8 mouse cellular contexts compared by ENCODE assay signal in genomic region chr2:60071813-60072212, GRCm38 (mm10).
DNase-seq lines count a peak whose midpoint lies in the region; ATAC-seq and TF ChIP-seq lines count a peak whose summit lies in the region.

No protein-coding gene starts in this region.

- no peaks in the 10 kb centered on the region for H3K9me3 ChIP-seq in heart, embryonic 12.5 days (replicated peaks)
- no peaks in the 10 kb centered on the region for H3K9me3 ChIP-seq in heart, embryonic 15.5 days (replicated peaks)
- no peaks in the 10 kb centered on the region for H3K9me3 ChIP-seq in lung, embryonic 14.5 days (ENCODE audit: low read depth, low read length)
- no peaks in the 10 kb centered on the region for H3K9me3 ChIP-seq in forebrain, embryonic 12.5 days

- H3K9ac ChIP-seq in heart, embryonic 12.5 days = no peak overlapping the region
- H3K9ac ChIP-seq in heart, embryonic 15.5 days = no peak overlapping the region
- H3K9ac ChIP-seq in lung, embryonic 14.5 days = no peak overlapping the region
- H3K9ac ChIP-seq in forebrain, embryonic 12.5 days = no peak overlapping the region

- H3K4me1 ChIP-seq in heart, embryonic 12.5 days (replicated peaks) = peaks cover 5% of the 10 kb centered on the region
- H3K4me1 ChIP-seq in heart, embryonic 15.5 days (replicated peaks) = peaks cover 11% of the 10 kb centered on the region
- no peaks in the 10 kb centered on the region for H3K4me1 ChIP-seq in lung, embryonic 14.5 days (ENCODE audit: insufficient read depth)
- peaks cover 18% of the 10 kb centered on the region for H3K4me1 ChIP-seq in forebrain, embryonic 12.5 days

- no peak for ATAC-seq in heart, embryonic 12.5 days (ENCODE audit: insufficient number of reproducible peaks, low FRiP score)
- peak; percentile 50; the same call in 1 of the 2 replicates for ATAC-seq in heart, embryonic 15.5 days (replicated peaks; ENCODE audit: insufficient number of reproducible peaks, insufficient read depth, low FRiP score, low read depth)
- ATAC-seq in lung, embryonic 14.5 days (ENCODE audit: insufficient read depth) = no peak
- ATAC-seq in forebrain, embryonic 12.5 days (ENCODE audit: low FRiP score) = no peak

- 49% methylated on average over 8 of the region's 8 CpGs for WGBS in heart, embryonic 12.5 days
- 50% methylated on average over 8 of the region's 8 CpGs for WGBS in heart, embryonic 15.5 days
- 58% methylated on average over 8 of the region's 8 CpGs for WGBS in lung, embryonic 14.5 days
- 77% methylated on average over 8 of the region's 8 CpGs for WGBS in forebrain, embryonic 12.5 days

- H3K4me3 ChIP-seq in heart, embryonic 12.5 days = no peak overlapping the region
- H3K4me3 ChIP-seq in heart, embryonic 15.5 days = no peak overlapping the region
- no peak overlapping the region for H3K4me3 ChIP-seq in lung, embryonic 14.5 days (ENCODE audit: low read depth, low read length)
- H3K4me3 ChIP-seq in forebrain, embryonic 12.5 days (replicated peaks) = no peak overlapping the region

- H3K27ac ChIP-seq in heart, embryonic 12.5 days (ENCODE audit: poor library complexity, severe bottlenecking) = no peak overlapping the region
- no peak overlapping the region; the same call in 1 of the 2 replicates for H3K27ac ChIP-seq in heart, embryonic 15.5 days
- no peak overlapping the region for H3K27ac ChIP-seq in lung, embryonic 14.5 days (ENCODE audit: low read depth)
- H3K27ac ChIP-seq in forebrain, embryonic 12.5 days = no peak overlapping the region

- peak; percentile 98 for DNase-seq in heart, adult 11 months
- peak; percentile 32 for DNase-seq in lung, embryonic 14.5 days
- DNase-seq in splenic B cell, adult 2 months (ENCODE audit: low read depth, low spot score) = peak; percentile 74
- DNase-seq in cerebellum, adult 9-10 months = no peak
- DNase-seq in left cerebral cortex, postnatal 14 days (ENCODE audit: low spot score in 2 of 2) = no peak

- H3K27me3 ChIP-seq in heart, embryonic 12.5 days (replicated peaks) = no peaks in the 10 kb centered on the region
- no peaks in the 10 kb centered on the region for H3K27me3 ChIP-seq in heart, embryonic 15.5 days
- no peaks in the 10 kb centered on the region for H3K27me3 ChIP-seq in lung, embryonic 14.5 days (ENCODE audit: insufficient read depth, low read length)
- no peaks in the 10 kb centered on the region for H3K27me3 ChIP-seq in splenic B cell, adult 2 months (ENCODE audit: control insufficient read depth, insufficient read depth, low read length, poor library complexity, severe bottlenecking)
- H3K27me3 ChIP-seq in forebrain, embryonic 12.5 days = no peaks in the 10 kb centered on the region

- intact Hi-C loops in left cerebral cortex, postnatal 14 days (cut with DNase I) = no loop called here

- no peak for TF ChIP-seq CTCF in lung, embryonic 14.5 days (IDR thresholded peaks at IDR 0.05; ENCODE audit: low read depth)

- H3K4me2 ChIP-seq in heart, embryonic 12.5 days = no peak overlapping the region
- no peak overlapping the region for H3K4me2 ChIP-seq in heart, embryonic 15.5 days
- H3K4me2 ChIP-seq in lung, embryonic 14.5 days = no peak overlapping the region
- H3K4me2 ChIP-seq in forebrain, embryonic 12.5 days = no peak overlapping the region

- H3K36me3 ChIP-seq in heart, embryonic 12.5 days = peaks cover 9% of the 10 kb centered on the region
- no peaks in the 10 kb centered on the region for H3K36me3 ChIP-seq in heart, embryonic 15.5 days
- 0 out of 2 replicates have a peak, but pooled peaks cover 3% of the 10 kb centered on the region for H3K36me3 ChIP-seq in lung, embryonic 14.5 days (ENCODE audit: insufficient read depth)
- H3K36me3 ChIP-seq in splenic B cell, adult 2 months (ENCODE audit: control insufficient read depth, insufficient read depth, low read length, poor library complexity, severe bottlenecking) = no peaks in the 10 kb centered on the region
- 0 out of 2 replicates have a peak, but pooled peaks cover 6% of the 10 kb centered on the region for H3K36me3 ChIP-seq in forebrain, embryonic 12.5 days (replicated peaks)

Comparison
In these comparisons a context has a peak if more than half of its experiments do, and no peak if none do; other contexts are left out.
1. DNase-seq: peak in heart, adult 11 months (single experiment), lung, embryonic 14.5 days (single experiment) and splenic B cell, adult 2 months (single experiment); none in cerebellum, adult 9-10 months (single experiment) and left cerebral cortex, postnatal 14 days (0 of 2).